Mouse (Mus musculus): Measurements from ENCODE around the gene Lca5. TPM values are rescaled to one million over a fixed set of nuclear protein-coding genes. Genes with fewer than 3 reads are reported as not detected.

Lca5 gene
- total RNA-seq (2023): 1 to 10 TPM; 1.4 to 2.9 TPM

GRCm38 (mm10) chr9:83440392-83441357 lies at the start of gene Lca5:
Lca5 (minus strand) TSS chr9:83441127.

Other genes with a start within 250 kb of the Lca5 start
- gene Sh3bgrl2, start 107.2 kb upstream of the Lca5 start, total RNA-seq (2023): 1 to 10 TPM; 4.5 to 5.9 TPM